15 mouse cellular contexts compared by ENCODE assay signal in genomic region chr15:25871470-25871869, GRCm38 (mm10).
"Had no signal": no experiment of that assay in that cellular context is flagged by ENCODE, and none has a peak within 500 bp of the region (broad histone marks: within the 10 kb centered on the region; RNA-seq: fewer than 3 reads in every experiment).

No protein-coding gene starts in this region.

- H3K4me1 ChIP-seq: midbrain, embryonic 13.5 days had no signal

- ATAC-seq: midbrain, embryonic 13.5 days; midbrain, embryonic 16.5 days had no signal

- H3K4me2 ChIP-seq: kidney, embryonic 15.5 days; lung, embryonic 15.5 days; midbrain, embryonic 13.5 days had no signal

- DNase-seq: kidney, adult 8-10 months; kidney, postnatal 10 days; kidney, postnatal 36 days; lung, postnatal 10 days; lung, postnatal 36 days; thymus, adult 18-20 months; thymus, postnatal 36 days had no signal

- H3K9ac ChIP-seq: kidney, embryonic 15.5 days; liver, embryonic 14.5 days; liver, postnatal 0 days; lung, embryonic 15.5 days; midbrain, embryonic 13.5 days had no signal

- H3K27ac ChIP-seq: kidney, embryonic 15.5 days; liver, embryonic 14.5 days; lung, embryonic 15.5 days; midbrain, embryonic 10.5 days; midbrain, embryonic 13.5 days had no signal

- H3K4me3 ChIP-seq: kidney, embryonic 15.5 days; lung, embryonic 15.5 days; midbrain, embryonic 10.5 days; midbrain, embryonic 13.5 days; myocyte had no signal

- H3K9me3 ChIP-seq: kidney, embryonic 15.5 days; lung, embryonic 15.5 days; midbrain, embryonic 10.5 days; midbrain, embryonic 13.5 days had no signal

- H3K27me3 ChIP-seq: kidney, embryonic 15.5 days; lung, embryonic 15.5 days; midbrain, embryonic 13.5 days had no signal

- H3K36me3 ChIP-seq: kidney, embryonic 15.5 days; lung, embryonic 15.5 days; midbrain, embryonic 10.5 days; midbrain, embryonic 13.5 days had no signal
